Mouse (Mus musculus) midbrain, embryonic 14.5 days (tissue): Measurements from ENCODE around the gene Nudt15. TPM values are rescaled to one million over a fixed set of nuclear protein-coding genes. Genes with fewer than 3 reads are reported as not detected.

Source experiments
- ATAC-seq: fragments of 200-750 bp; cut with Nextera tagmentation; 2 replicates; pipeline ENCODE4 v1.8.0; 2017; ENCODE audit warnings: moderate number of reproducible peaks, moderate library complexity; ENCODE audit not compliant: low FRiP score, low TSS enrichment
- DNase-seq: peaks from one replicate; pipeline ENCODE4 v3.0.0-alpha.2; 2015
- H3K27ac ChIP-seq: fragments of 300-500 bp; sonication (generic); replicated peaks from 2 replicates; pipeline ENCODE4 v1.5.1; 2014; ENCODE audit warnings: mild to moderate bottlenecking, low read depth, low read length, moderate library complexity
- H3K27me3 ChIP-seq: fragments of 300-500 bp; sonication (generic); 2 replicates; pipeline ENCODE4 v1.6.1; 2014; ENCODE audit warnings: low read length, control low read depth, mixed read lengths; ENCODE audit not compliant: control insufficient read depth, insufficient read depth
- H3K36me3 ChIP-seq: fragments of 300-500 bp; sonication (generic); 2 replicates; pipeline ENCODE4 v1.6.1; 2014; ENCODE audit warnings: low read length, control low read depth; ENCODE audit not compliant: control insufficient read depth, insufficient read depth
- H3K4me1 ChIP-seq: fragments of 300-500 bp; sonication (generic); 2 replicates; pipeline ENCODE4 v1.6.1; 2014; ENCODE audit warnings: mild to moderate bottlenecking, antibody characterized with exemption, low read length, control low read depth; ENCODE audit not compliant: control insufficient read depth, insufficient read depth
- H3K4me2 ChIP-seq: fragments of 300-500 bp; sonication (generic); 2 replicates; pipeline ENCODE4 v1.6.1; 2014; ENCODE audit warnings: mild to moderate bottlenecking, low read length, moderate library complexity
- H3K4me3 ChIP-seq: fragments of 300-500 bp; sonication (generic); replicated peaks from 2 replicates; pipeline ENCODE4 v1.5.1; 2014; ENCODE audit warnings: low read depth, low read length
- H3K9ac ChIP-seq: fragments of 300-500 bp; sonication (generic); replicated peaks from 2 replicates; pipeline ENCODE4 v1.6.1; 2014; ENCODE audit warnings: mild to moderate bottlenecking, low read length, moderate library complexity
- H3K9me3 ChIP-seq: fragments of 300-500 bp; sonication (generic); 2 replicates; pipeline ENCODE4 v1.6.1; 2016; ENCODE audit warnings: low read length, control low read depth, mixed read lengths; ENCODE audit not compliant: control insufficient read depth
- WGBS: fragments of 180-500 bp; shearing (Covaris S2); extraction: QIAGEN DNeasy Blood & Tissue Kit; methylation state at CpG from one replicate; pipeline ENCODE4 v1.1.7; 2014; 5-methylcytosine and 5-hydroxymethylcytosine counted together
- polyA plus RNA-seq: library from polyadenylated mRNA; unstranded; fragments of >200 nt; fragmentation: Nextera tagmentation; extraction: Ambion mirVana; gene quantifications from 2 replicates; pipeline ENCODE4 v1.2.1, GENCODE M21; 2014

Gene Nudt15
- polyA plus RNA-seq, 1 experiment from 2014 or later, result 10.8 TPM

- peak within 1 kb of the TSS; percentile 47 for H3K4me3 ChIP-seq
- H3K9me3 ChIP-seq, result no peaks in the 10 kb centered on the region
- DNase-seq, result peak; percentile 98
- peak within 1 kb of the TSS; percentile 60; the same call in 1 of the 2 replicates for H3K9ac ChIP-seq
- H3K36me3 ChIP-seq, result no peaks in the 10 kb centered on the region
- WGBS, result under 1% methylated on average over 41 of the region's 41 CpGs
- peak; percentile 99 for ATAC-seq
- peak within 1 kb of the TSS; percentile 36 for H3K4me2 ChIP-seq
- H3K27me3 ChIP-seq, result no peaks in the 10 kb centered on the region
- 0 out of 2 replicates have a peak, but pooled peaks cover 4% of the 10 kb centered on the region for H3K4me1 ChIP-seq
- peak within 1 kb of the TSS; percentile 93 for H3K27ac ChIP-seq
These were observed 23.1 kb downstream of the Nudt15 start, which contains the start of gene Sucla2 for GRCm38 (mm10) chr14:73524766-73525448. Sucla2 (plus strand) TSS chr14:73525319.

GRCm38 (mm10) chr14:73524136-73524535 lies 23.9 kb downstream of the Nudt15 start:
- 78% methylated on average over 3 of the region's 3 CpGs for WGBS

GRCm38 (mm10) chr14:73509765-73510423 lies 38.1 kb downstream of the Nudt15 start, which contains the start of gene Med4:
Med4 (plus strand) TSS chr14:73510025.
- peak within 1 kb of the TSS; percentile 84 for H3K9ac ChIP-seq
- no peaks in the 10 kb centered on the region for H3K9me3 ChIP-seq
- 0 out of 2 replicates have a peak within 1 kb of the TSS, but pooled peaks have one; percentile 17 for H3K27ac ChIP-seq
- H3K27me3 ChIP-seq, result no peaks in the 10 kb centered on the region
- peak within 1 kb of the TSS; percentile 92 for H3K4me2 ChIP-seq
- H3K36me3 ChIP-seq, result peaks cover 19% of the 10 kb centered on the region
- DNase-seq, result peak; percentile 97
- peak; percentile 95 for ATAC-seq
- WGBS, result under 1% methylated on average over 41 of the region's 41 CpGs
- H3K4me1 ChIP-seq, result peaks cover 8% of the 10 kb centered on the region
- peak within 1 kb of the TSS; percentile 83 for H3K4me3 ChIP-seq

More at GRCm38 (mm10) chr14:73524136-73524535, 23.9 kb downstream of the Nudt15 start:
- Histone ChIP-seq H3K27me3 (no peaks in the 10 kb centered on the region), H3K4me3 (no peak overlapping the region), H3K4me1 (0 out of 2 replicates have a peak, but pooled peaks cover 4% of the 10 kb centered on the region), H3K9me3 (no peaks in the 10 kb centered on the region), H3K27ac (no peak overlapping the region), H3K9ac (no peak overlapping the region; the same call in 1 of the 2 replicates), H3K4me2 (peak overlapping the region; percentile 33), H3K36me3 (no peaks in the 10 kb centered on the region)
- DNase-seq (no peak), ATAC-seq (no peak)

GRCm38 (mm10) chr14:73508630-73509395 lies 39.2 kb downstream of the Nudt15 start:
- peaks cover 12% of the 10 kb centered on the region for H3K36me3 ChIP-seq
- ATAC-seq (no peak), DNase-seq (no peak)
- H3K4me1 ChIP-seq, result peaks cover 8% of the 10 kb centered on the region
- 95% methylated on average over 6 of the region's 6 CpGs for WGBS
- H3K9ac ChIP-seq, result no peak overlapping the region
- no peak overlapping the region for H3K4me2 ChIP-seq
- H3K27ac ChIP-seq, result no peak overlapping the region
- no peaks in the 10 kb centered on the region for H3K27me3 ChIP-seq
- no peak overlapping the region for H3K4me3 ChIP-seq
- H3K9me3 ChIP-seq, result no peaks in the 10 kb centered on the region

- H3K27me3 ChIP-seq, result no peaks in the 10 kb centered on the region
- 78% methylated on average over 11 of the region's 11 CpGs for WGBS
- no peak overlapping the region for H3K4me3 ChIP-seq
- H3K36me3 ChIP-seq, result peaks cover 8% of the 10 kb centered on the region
- no peaks in the 10 kb centered on the region for H3K9me3 ChIP-seq
- DNase-seq, result no peak
- peaks cover 8% of the 10 kb centered on the region for H3K4me1 ChIP-seq
- no peak overlapping the region for H3K27ac ChIP-seq
- no peak overlapping the region for H3K9ac ChIP-seq
- H3K4me2 ChIP-seq, result no peak overlapping the region
- ATAC-seq, result no peak
These were observed 40.2 kb downstream of the Nudt15 start for GRCm38 (mm10) chr14:73507702-73508376.

GRCm38 (mm10) chr14:73507200-73507599 lies 40.8 kb downstream of the Nudt15 start:
- no peaks in the 10 kb centered on the region for H3K27me3 ChIP-seq
- no peak overlapping the region for H3K4me3 ChIP-seq
- DNase-seq (no peak), ATAC-seq (no peak)
- H3K9ac ChIP-seq, result no peak overlapping the region
- no peak overlapping the region for H3K4me2 ChIP-seq
- peaks cover 3% of the 10 kb centered on the region for H3K36me3 ChIP-seq
- WGBS, result 91% methylated on average over 15 of the region's 15 CpGs
- no peaks in the 10 kb centered on the region for H3K9me3 ChIP-seq
- H3K4me1 ChIP-seq, result peaks cover 8% of the 10 kb centered on the region
- H3K27ac ChIP-seq, result no peak overlapping the region

- ATAC-seq, result no peak
- no peak for DNase-seq
- no peaks in the 10 kb centered on the region for H3K36me3 ChIP-seq
- WGBS, result 46% methylated on average over 8 of the region's 8 CpGs
- H3K9ac ChIP-seq, result no peak overlapping the region
- H3K9me3 ChIP-seq, result no peaks in the 10 kb centered on the region
- no peaks in the 10 kb centered on the region for H3K27me3 ChIP-seq
- H3K4me3 ChIP-seq, result no peak overlapping the region
- peaks cover 8% of the 10 kb centered on the region for H3K4me1 ChIP-seq
- no peak overlapping the region for H3K4me2 ChIP-seq
- no peak overlapping the region for H3K27ac ChIP-seq
These were observed 41.8 kb downstream of the Nudt15 start for GRCm38 (mm10) chr14:73506283-73506682.
